Mouse (Mus musculus) regulatory T cell (primary cell): Measurements from ENCODE around the gene Gm20388.

Experiments used
- in situ Hi-C: fragments of 300-600 bp; cut with MboI, MseI; formaldehyde crosslinking; loops from one replicate; pipeline ENCODE4 v1.15.1; 2025; ENCODE audit warnings: high pct_unique_total_duplicates

Gm20388 gene

DNA sequence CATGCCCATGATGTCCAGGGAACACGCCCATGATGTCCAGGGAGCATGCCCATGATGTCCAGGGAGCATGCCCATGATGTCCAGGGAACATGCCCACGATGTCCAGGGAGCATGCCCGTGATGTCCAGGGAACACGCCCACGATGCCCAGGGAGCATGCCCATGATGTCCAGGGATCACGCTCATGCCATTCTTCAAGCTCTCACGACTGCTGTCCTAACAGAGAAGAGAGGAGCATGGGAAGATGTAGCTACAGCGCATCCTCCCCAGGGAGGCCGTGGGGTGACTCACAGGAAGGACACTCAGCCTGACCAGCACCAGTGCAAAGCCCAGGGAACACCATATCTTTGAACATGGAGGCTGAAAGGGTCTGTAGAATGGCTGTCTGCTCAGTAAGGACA is 2245.3 kb downstream of the Gm20388 start:
- in situ Hi-C loops, result no loop called here

DNA sequence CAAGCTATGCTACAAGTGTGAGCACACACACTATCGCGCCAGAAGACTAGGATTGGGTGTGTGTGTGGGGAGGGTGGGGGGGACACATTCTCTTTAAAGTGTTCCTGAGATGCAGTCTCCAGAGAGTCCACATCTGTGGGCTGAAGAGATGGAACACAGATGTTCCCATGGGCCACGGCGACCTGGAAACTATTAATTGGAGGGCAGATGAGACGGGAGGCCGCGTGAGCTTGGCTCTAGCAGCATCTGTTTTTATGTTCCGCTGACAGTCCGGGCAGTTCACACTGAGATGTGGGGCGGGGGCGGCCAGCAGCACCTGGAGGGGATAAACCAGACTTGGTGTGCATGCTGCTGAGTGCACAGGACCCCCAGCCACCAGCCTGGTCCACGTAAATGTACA is 2247.0 kb downstream of the Gm20388 start:
- in situ Hi-C loops, result no loop called here

DNA sequence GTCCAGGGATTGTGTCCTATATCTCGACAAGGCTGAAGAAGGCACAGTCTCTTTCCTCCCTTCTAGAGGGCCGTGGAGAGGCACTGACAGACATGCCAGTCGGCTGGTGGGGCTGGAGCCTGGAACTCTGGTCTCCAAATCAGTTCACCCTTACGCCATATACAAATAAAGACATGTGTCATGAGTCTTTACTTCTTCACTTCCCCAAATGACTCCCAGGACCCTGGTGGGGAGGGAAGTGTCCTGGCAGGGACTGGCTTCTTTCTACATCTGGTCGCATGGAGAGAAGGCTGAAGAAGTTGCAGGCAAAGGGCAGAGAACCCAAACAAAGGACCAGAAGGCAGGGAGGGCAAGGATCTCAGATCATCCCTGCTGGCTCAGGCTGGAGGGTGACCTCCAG is 2249.5 kb downstream of the Gm20388 start:
- in situ Hi-C loops, result no loop called here

- in situ Hi-C loops, result no loop called here
These were observed 2252.4 kb downstream of the Gm20388 start for GRCm38 (mm10) chr8:122162992-122163391.

DNA sequence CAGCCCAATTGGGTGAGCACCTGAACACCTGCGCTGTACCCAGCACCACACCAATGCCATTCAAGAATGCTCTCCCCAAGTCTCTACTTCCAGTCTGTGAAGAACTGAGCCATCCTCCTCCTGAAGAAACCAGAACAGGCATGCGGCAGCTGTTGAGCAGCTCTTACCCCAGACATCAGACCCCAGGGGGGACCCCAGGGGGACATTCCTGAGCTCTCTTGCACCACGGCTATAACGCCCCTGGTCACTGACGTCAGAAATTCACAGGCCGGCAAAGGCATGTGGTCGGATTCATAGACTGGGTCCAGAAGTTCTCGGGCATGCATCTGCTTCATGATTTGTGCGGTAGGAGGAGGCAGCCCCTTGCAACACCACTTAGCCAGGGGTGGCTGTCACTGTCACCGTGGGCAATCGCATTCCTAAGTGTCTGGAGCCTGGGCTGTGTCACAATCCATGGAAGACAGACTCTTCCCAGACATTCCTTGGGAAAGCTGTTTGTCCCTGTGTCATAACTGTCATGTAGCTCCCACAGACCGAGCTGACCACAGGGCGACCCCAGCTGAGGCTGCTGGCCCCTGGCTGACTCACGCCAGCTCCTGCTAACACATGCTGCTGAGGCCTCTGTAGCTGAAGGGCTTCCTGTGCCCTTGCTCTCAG is 2256.7 kb downstream of the Gm20388 start:
- in situ Hi-C loops, result no loop called here

DNA sequence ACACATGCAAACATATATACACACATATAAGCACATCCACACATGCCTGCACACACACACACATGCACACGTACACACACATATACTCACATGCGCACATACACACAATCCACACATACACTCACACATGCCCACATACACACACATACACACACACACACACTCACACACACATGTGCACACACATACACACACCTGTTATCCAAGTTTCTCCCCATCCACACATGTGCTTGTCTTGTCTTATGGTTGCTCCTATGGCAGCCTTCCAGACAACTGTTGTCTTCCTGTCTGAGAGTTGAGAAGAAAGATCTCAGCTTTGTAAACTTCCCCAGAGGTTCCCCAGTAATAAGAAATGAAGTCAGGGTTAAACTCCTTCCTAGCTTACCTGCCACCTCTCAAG is 2258.8 kb downstream of the Gm20388 start:
- in situ Hi-C loops, result no loop called here

DNA sequence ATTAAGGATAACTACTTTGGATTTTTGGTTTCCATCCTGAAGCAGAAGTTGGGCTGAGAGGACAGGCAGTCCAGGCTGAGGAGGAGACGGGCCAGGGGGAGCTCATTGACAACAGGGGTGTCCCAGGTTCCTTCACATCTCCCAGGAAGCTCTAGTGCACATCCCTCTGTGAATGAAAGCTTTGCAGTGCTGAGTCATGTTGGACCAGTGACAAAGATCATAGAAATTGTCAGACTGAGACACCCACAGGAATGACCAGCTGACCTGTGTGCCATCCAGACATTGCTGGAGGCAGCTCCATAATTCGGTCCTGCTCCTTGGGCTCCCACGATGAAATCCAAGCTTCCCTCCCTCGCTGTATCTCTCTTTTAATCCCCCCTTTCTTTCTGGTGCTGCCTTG is 2261.2 kb downstream of the Gm20388 start:
- in situ Hi-C loops, result no loop called here

DNA sequence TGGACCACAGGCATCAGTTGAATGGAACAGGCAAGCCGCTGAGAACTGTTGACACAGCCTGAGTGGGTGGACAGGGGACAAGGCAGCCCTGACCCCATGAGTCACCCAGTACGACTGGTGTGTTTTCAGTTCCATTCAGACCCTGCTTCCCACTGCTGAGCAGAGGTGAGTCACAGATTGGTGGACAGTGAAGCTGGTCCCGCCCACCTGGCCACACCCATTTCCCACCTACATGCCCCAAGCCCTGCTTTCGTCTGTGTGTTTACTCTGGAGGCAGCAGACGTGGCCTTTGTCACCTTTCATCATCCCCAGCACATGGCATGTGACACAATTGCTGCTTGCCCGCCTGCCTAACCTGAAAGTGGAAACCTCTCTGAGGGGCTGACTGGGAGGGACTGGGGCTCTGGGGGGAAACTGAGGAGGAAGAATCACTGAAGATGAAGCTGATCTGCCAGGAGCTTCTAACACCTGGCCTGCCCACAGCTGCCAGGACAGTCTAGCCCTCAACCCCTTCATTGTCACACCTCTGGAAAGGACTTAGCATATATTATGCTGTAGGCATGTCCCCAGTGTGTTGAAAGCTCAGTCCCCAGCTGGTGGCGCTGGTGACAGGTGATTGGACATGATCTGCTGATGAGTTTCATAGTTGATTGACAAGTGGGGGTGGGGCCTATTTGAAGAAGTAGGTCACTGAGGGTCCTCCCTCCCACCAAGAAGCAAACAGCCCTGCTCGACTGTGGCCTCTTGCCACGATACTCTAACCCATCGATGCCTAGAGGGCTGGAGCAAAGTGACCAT is 2263.7 kb downstream of the Gm20388 start:
- in situ Hi-C loops, result no loop called here

- in situ Hi-C loops, result no loop called here
These were observed 2267.8 kb downstream of the Gm20388 start for GRCm38 (mm10) chr8:122178392-122178890.

- in situ Hi-C loops, result no loop called here
These were observed 2268.7 kb downstream of the Gm20388 start for GRCm38 (mm10) chr8:122179354-122179753.

GRCm38 (mm10) chr8:122180116-122180515 is 2269.5 kb downstream of the Gm20388 start:
- in situ Hi-C loops, result no loop called here

- in situ Hi-C loops, result no loop called here
These were observed 2270.8 kb downstream of the Gm20388 start for GRCm38 (mm10) chr8:122181414-122181813.

DNA sequence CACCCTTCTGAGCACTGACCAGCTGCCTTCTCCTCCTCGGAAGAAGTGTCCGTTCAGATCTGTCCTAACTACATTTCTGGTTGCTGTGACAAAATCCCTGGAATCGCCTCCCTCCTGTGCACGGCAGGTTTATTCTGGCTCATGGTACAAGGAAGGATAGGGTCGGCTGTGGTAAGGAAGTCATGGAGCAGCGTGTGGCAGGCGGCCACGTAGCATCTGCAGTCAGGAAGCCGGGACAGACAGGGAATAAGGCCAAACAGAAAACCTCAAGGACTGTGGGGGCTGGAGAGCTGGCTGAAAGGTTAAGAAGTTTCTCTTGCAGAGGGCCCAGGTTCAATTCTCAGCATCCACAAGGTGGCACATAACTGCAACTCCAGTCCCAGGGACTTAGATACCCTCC is 2271.3 kb downstream of the Gm20388 start:
- in situ Hi-C loops, result no loop called here

- in situ Hi-C loops, result no loop called here
These were observed 2275.8 kb downstream of the Gm20388 start for GRCm38 (mm10) chr8:122186363-122186974.

GRCm38 (mm10) chr8:122187271-122187670 is 2276.6 kb downstream of the Gm20388 start:
- in situ Hi-C loops, result no loop called here

GRCm38 (mm10) chr8:122190349-122191053 is 2279.9 kb downstream of the Gm20388 start:
- in situ Hi-C loops, result no loop called here

DNA sequence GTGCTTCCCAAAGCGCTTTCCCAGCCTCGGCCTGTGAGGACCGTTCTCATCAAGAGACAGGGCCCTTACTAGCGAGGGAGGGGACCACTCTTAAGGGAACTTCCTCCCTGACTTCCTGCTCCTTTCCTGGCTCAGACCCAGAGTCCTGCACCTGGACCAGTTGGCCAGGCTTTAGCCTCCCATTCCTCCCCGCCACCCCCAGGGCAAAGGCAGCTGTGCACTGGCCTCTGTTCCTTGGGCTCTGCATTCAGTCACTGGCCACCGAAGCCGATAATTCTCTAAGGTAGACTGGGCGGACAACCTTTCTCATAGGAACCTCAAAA is 2280.4 kb downstream of the Gm20388 start:
- in situ Hi-C loops, result no loop called here

GRCm38 (mm10) chr8:122192771-122193170 is 2282.1 kb downstream of the Gm20388 start:
- in situ Hi-C loops, result no loop called here

DNA sequence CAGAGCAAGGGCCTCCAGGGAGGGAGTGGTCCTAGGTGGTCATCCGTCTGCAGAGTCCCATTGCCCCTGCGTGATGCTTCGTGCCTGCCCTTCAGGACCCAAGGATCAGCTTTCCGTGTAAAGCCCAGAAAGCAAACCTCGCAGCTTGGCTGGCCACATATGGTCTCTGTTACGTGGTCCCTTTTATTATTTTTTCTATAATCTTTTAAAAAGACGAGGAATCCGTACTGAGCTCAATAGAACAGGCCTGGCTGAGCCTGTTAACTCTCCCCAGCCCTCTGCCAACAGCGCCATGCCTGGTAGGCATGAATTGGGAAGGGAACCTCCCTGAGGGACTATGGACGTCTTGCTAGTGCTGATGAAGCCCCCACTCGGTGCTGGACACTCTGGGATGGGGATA is 2282.9 kb downstream of the Gm20388 start:
- in situ Hi-C loops, result no loop called here

- in situ Hi-C loops, result no loop called here
These were observed 2283.8 kb downstream of the Gm20388 start for GRCm38 (mm10) chr8:122194396-122194795.

DNA sequence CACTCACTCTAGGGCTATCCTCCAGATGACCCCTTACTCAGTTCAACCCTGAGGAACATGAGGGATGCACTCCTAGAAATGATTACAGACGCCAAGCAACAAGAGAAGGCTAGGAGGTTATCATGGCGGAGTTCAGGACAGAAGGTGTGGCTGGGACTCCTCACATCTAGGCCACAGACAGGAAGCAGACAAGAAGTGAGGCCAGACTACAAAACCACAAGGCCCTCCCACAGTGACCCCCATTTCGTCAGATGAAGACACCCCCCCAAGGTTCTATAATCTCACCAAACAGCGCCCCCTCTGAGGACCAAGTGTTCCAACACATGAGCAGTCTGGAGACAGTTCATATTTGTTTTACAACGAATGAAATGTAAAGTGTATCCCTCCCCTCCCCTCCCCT is 2286.7 kb downstream of the Gm20388 start:
- in situ Hi-C loops, result no loop called here

DNA sequence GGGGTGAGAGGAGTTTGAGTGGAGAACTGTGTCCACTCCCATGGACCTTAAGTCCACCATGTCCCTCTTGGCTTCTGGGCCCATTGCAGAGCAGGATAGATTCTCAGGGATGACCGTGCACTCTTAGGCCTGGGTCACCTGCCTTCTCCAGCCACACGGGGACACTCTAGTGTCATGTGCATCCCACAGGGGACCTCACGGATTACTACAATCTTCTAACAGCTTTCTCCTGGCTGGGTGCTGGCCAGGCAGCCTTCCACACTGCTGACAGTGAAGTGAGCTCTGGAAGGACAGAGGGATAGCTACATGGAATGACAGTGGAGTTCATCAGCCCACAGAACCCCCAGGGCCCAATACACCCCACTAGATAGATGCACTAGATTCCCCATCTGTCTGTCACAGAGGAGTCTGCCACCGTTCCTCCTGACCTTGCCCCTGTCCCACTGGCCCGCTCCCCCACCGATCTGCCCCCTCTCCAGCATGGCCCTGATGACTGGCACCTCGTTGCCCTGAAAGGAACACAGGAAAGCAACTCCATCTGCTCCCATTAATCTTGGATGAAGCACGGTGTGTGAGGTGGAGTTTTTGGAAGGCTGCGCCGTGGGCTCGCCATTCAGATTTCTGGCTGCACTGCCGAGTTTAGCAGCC is 2287.9 kb downstream of the Gm20388 start:
- in situ Hi-C loops, result no loop called here
